Mouse (Mus musculus) thymus, adult 2 months (tissue): ENCODE results near the gene Rimbp2. TPM values are rescaled to one million over a fixed set of nuclear protein-coding genes. Genes with fewer than 3 reads are reported as not detected.

Source experiments
- DNase-seq: peaks from one replicate; pipeline ENCODE4 v3.0.0; 2021
- H3K27ac ChIP-seq: fragments of 200-500 bp; 2 replicates; pipeline ENCODE4 v1.5.1; 2012; ENCODE audit warnings: low read length, control low read depth; ENCODE audit not compliant: control insufficient read depth, insufficient read depth
- H3K27me3 ChIP-seq: fragments of 200-500 bp; 2 replicates; pipeline ENCODE4 v1.6.1; 2012; ENCODE audit warnings: mild to moderate bottlenecking, low read length, moderate library complexity, mixed read lengths; ENCODE audit not compliant: control insufficient read depth, insufficient read depth
- H3K36me3 ChIP-seq: fragments of 200-500 bp; 2 replicates; pipeline ENCODE4 v1.6.1; 2012; ENCODE audit warnings: mild to moderate bottlenecking, low read length, moderate library complexity; ENCODE audit not compliant: control insufficient read depth, insufficient read depth
- H3K4me1 ChIP-seq: fragments of 200-500 bp; replicated peaks from 2 replicates; pipeline ENCODE4 v1.6.1; 2012; ENCODE audit warnings: low read length; ENCODE audit not compliant: control insufficient read depth, insufficient read depth
- H3K4me3 ChIP-seq: fragments of 200-500 bp; 2 replicates; pipeline ENCODE4 v1.5.1; 2012; ENCODE audit warnings: mild to moderate bottlenecking, low read length, control low read depth, moderate library complexity; ENCODE audit not compliant: control insufficient read depth, insufficient read depth
- CTCF ChIP-seq: fragments of 200-500 bp; IDR thresholded peaks from 2 replicates; pipeline ENCODE4 v1.5.1; 2012; ENCODE audit warnings: mild to moderate bottlenecking, control low read depth, low read length, moderate library complexity, borderline replicate concordance; ENCODE audit not compliant: control insufficient read depth, poor library complexity, insufficient read depth; ENCODE audit errors: extremely low read depth
- POLR2A ChIP-seq: fragments of 200-500 bp; IDR thresholded peaks from 2 replicates; pipeline ENCODE4 v1.6.1; 2012; ENCODE audit warnings: mild to moderate bottlenecking, low read length, control low read depth, moderate library complexity; ENCODE audit not compliant: control insufficient read depth, poor library complexity, insufficient read depth; ENCODE audit errors: extremely low read depth
- WGBS: fragments of 180-500 bp; shearing (Covaris S2); methylation state at CpG from one replicate; pipeline ENCODE4 v1.1.7; 2018; 5-methylcytosine and 5-hydroxymethylcytosine counted together
- polyA plus RNA-seq: library from polyadenylated mRNA; depleted of rRNA; stranded (reverse); fragments of >200 nt; gene quantifications from 2 replicates; pipeline ENCODE4 v1.2.3, GENCODE M21; 2012

The Rimbp2 gene
- polyA plus RNA-seq, 1 experiment, result 0.11 TPM

GRCm38 (mm10) chr5:128911593-128911992, 41.7 kb downstream of the Rimbp2 start:
- Histone ChIP-seq H3K27me3 (no peaks in the 10 kb centered on the region), H3K27ac (no peak overlapping the region), H3K4me1 (no peaks in the 10 kb centered on the region), H3K36me3 (no peaks in the 10 kb centered on the region), H3K4me3 (no peak overlapping the region)
- WGBS, result 87% methylated on average over 8 of the region's 9 CpGs
- TF ChIP-seq POLR2A (no peak), CTCF (no peak)
- DNase-seq, result no peak

- no peak overlapping the region for H3K27ac ChIP-seq
- WGBS, result 39% methylated on average over 5 of the region's 5 CpGs
- H3K27me3 ChIP-seq, result no peaks in the 10 kb centered on the region
- H3K4me1 ChIP-seq, result no peaks in the 10 kb centered on the region
- no peak for DNase-seq
- H3K36me3 ChIP-seq, result no peaks in the 10 kb centered on the region
- TF ChIP-seq CTCF, result no peak
- TF ChIP-seq POLR2A, result no peak
- H3K4me3 ChIP-seq, result no peak overlapping the region
Observed at GRCm38 (mm10) chr5:128904113-128904512, 49.2 kb downstream of the Rimbp2 start.

- no peaks in the 10 kb centered on the region for H3K36me3 ChIP-seq
- H3K27me3 ChIP-seq, result no peaks in the 10 kb centered on the region
- TF ChIP-seq CTCF (no peak), POLR2A (no peak)
- no peak overlapping the region for H3K4me3 ChIP-seq
- WGBS, result 67% methylated on average over 12 of the region's 12 CpGs
- no peak overlapping the region for H3K27ac ChIP-seq
- no peak for DNase-seq
- no peaks in the 10 kb centered on the region for H3K4me1 ChIP-seq
Observed at GRCm38 (mm10) chr5:128903120-128903519, 50.2 kb downstream of the Rimbp2 start.

GRCm38 (mm10) chr5:128899971-128900370, 53.3 kb downstream of the Rimbp2 start:
- H3K4me3 ChIP-seq, result no peak overlapping the region
- no peaks in the 10 kb centered on the region for H3K27me3 ChIP-seq
- DNase-seq, result no peak
- TF ChIP-seq CTCF (no peak), POLR2A (no peak)
- no peak overlapping the region for H3K27ac ChIP-seq
- no peaks in the 10 kb centered on the region for H3K36me3 ChIP-seq
- no peaks in the 10 kb centered on the region for H3K4me1 ChIP-seq
- WGBS, result 85% methylated on average over 13 of the region's 13 CpGs

GRCm38 (mm10) chr5:128894921-128895320, 58.4 kb downstream of the Rimbp2 start:
- H3K27me3 ChIP-seq, result no peaks in the 10 kb centered on the region
- no peaks in the 10 kb centered on the region for H3K36me3 ChIP-seq
- no peak for DNase-seq
- no peak for TF ChIP-seq CTCF
- no peak overlapping the region for H3K27ac ChIP-seq
- WGBS, result 85% methylated on average over 5 of the region's 5 CpGs
- no peak overlapping the region for H3K4me3 ChIP-seq
- H3K4me1 ChIP-seq, result no peaks in the 10 kb centered on the region

GRCm38 (mm10) chr5:128887546-128887945, 65.7 kb downstream of the Rimbp2 start:
- no peak overlapping the region for H3K27ac ChIP-seq
- DNase-seq, result no peak
- H3K36me3 ChIP-seq, result no peaks in the 10 kb centered on the region
- H3K4me1 ChIP-seq, result no peaks in the 10 kb centered on the region
- TF ChIP-seq POLR2A (no peak), CTCF (no peak)
- no peak overlapping the region for H3K4me3 ChIP-seq
- WGBS, result 93% methylated on average over 3 of the region's 3 CpGs
- no peaks in the 10 kb centered on the region for H3K27me3 ChIP-seq

- H3K4me3 ChIP-seq, result no peak overlapping the region
- no peak overlapping the region for H3K27ac ChIP-seq
- no peaks in the 10 kb centered on the region for H3K36me3 ChIP-seq
- no peak for DNase-seq
- H3K4me1 ChIP-seq, result no peaks in the 10 kb centered on the region
- TF ChIP-seq CTCF (no peak), POLR2A (no peak)
- no peaks in the 10 kb centered on the region for H3K27me3 ChIP-seq
- WGBS, result 91% methylated on average over 5 of the region's 5 CpGs
Observed at GRCm38 (mm10) chr5:128884320-128884719, 69.0 kb downstream of the Rimbp2 start.
